Mouse (Mus musculus): ENCODE measurements at regions not wholly inside any gene's neighbourhood (a gene's known extent, or its start where the extent isn't known, plus 50 kb on each side); places are given as distances from the start of the nearest gene placed in this dataset.

- Histone ChIP-seq H3K9ac (no peak overlapping the region), H3K27ac (no peak overlapping the region), H3K4me3 (replicated peaks) (no peak overlapping the region), H3K9me3 (no peaks in the 10 kb centered on the region), H3K36me3 (no peaks in the 10 kb centered on the region), H3K4me2 (replicated peaks) (no peak overlapping the region), H3K27me3 (replicated peaks) (no peaks in the 10 kb centered on the region), H3K4me1 (replicated peaks) (peaks cover 4% of the 10 kb centered on the region; the same call in 1 of the 2 replicates)
- 0 out of 2 replicates have a peak, but pooled peaks have one; percentile 42 for ATAC-seq
- WGBS: 83% methylated on average over 4 of the region's 4 CpGs
Measured at GRCm38 (mm10) chr3:101654720-101655119, 50.2 kb upstream of the Atp1a1 start.
